Mouse (Mus musculus): ENCODE measurements around the gene Pcnx.

The Pcnx gene

DNA sequence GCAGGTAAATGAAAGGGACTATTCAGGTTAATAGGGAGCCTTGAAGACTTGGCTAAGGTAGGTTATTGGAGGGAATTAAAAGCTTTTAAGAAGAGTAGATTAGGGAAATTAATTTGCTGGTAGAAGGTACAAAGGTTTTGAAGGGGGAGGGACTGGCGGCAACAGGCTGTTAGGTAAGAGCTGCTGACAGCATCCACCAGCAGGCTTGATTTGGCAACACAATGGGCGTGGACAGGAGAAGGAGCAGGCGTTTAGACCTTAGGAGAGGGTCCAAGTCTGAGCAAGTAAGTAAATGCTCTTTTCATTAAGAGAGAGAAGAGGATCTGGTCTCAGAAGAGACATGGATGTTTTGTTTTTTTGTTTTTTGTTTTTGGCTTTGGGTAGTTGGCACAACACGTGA lies 3.1 kb upstream of the Pcnx start:
- no peak for DNase-seq

DNA sequence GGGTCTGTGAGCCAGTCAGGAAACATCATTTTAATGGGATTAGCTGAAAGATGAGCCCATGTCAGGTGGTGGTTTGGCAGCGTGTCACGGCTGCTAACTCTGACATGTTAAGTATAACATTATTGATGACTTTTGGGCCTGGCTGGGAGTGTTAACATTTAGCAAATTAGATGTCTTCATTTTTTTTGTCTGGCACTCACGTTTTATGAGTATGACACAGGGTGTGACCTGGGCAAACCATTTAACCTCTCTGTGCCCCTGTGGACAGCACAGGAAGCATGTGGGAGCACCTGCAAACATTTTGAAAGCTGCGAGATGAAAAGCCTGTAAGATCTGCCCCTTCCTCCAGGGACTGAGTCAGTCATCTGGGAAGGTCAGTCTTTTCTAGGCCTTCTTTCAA lies 2.6 kb upstream of the Pcnx start:
- no peak for DNase-seq

DNA sequence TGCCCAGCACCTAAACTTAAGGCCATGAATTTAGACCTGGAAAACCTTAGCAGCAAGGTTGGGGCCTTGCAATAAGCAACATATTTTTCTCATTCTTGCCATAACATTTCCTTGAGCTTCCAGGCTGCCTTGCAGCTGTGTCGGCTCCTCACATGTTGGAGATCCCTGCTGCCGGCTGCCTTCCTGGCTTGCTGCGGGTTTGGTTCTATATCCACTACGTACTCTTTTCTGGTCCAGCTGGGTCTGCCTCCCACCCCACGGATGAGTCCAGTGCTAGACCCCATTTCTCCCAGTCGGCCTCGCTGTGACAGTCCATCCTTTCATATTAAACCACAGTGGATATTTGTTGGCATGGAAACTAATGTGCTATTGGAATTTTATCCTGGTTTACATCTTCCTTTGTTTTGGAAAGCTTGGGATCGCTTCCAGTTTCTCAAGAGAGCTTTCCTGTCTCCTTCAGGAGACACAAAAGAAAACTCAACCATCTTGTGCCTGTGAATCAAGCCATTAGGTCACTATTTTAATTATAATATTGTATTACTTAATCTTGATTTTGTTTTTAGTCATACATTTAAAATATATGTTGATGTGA lies 1.7 kb upstream of the Pcnx start:
- DNase-seq = no peak

DNA sequence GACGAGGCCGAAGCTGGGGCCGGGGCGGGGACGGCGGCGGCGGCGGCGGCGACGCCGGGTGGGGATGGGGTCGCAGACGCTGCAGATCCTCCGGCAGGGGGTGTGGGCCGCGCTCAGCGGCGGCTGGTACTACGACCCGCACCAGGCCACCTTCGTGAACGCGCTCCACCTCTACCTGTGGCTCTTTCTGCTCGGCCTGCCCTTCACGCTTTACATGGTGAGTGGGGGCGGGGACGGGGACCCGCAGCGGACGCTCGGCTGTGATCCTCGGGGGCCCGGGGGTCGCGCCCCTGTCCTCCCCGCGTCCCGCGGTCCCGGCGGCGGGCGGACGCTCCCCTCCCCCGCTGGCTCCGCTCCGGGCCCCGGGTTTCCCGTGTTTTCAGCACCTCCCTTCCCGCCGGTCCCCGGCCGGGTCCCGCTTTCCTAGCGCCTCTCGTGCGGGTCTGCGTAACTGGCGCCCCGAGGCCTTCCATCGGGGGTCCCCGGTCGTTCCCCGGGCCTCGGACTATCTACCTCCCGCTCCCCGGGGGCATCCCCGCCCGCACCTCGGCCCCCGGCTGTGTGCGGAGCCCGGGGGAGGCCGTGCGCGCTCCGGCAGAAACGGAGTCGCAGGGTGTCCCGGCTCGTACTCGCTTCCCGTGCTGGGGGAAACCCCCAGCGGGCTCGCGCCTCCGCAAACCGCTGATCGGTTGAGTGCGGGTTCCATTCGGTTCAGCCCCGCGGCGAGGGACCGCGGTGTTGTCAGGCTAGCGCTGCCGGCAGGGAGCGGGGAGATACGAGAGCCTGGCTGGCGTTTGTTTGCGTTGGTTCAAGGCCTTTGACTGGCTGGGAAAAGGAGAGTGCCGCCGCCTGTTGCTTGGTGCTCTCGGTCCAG lies 722 bp downstream of the Pcnx start:
- DNase-seq = peak; percentile 65

DNA sequence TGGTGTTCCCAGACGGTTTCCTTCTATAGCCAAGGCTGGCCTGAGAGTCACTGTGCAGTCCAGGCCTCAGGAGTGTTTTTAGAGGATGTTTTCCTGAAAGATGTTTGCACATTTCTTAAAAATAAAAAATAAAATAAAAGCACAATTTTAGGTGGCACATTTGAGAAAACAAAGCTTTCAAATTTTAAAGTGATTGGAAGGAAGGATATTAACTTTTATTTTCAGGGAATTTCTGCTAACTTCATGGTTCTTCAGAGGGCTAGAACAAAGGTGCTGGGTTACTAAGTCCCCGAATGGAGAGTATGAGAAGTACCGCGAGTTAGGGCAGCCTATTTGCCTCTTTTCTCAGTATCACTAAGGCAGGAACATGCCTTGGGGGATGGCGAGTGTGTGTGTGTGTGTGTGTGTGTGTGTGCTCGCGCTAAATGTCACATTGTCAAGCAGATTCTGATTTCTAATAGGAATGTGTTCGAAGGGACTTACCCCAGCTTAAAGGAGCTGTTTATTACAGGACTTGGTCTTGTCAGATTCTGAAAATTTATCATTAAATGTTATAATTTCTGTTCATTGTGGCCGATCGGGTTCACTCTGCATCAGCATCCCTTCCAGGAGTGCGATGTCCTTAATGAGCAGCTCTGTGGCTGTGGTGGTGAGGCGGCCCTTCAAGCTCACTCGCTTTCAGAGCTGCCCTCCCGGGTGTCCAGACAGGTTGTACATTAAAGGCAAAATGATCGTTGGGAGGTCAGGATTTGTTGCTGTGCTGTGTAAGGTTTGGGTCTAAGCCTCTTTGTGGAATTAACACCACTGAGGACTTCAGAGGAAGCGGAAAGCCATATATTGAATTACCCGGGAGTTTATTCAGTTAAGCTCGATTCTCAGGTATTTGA lies 1.6 kb downstream of the Pcnx start:
- no peak for DNase-seq

DNA sequence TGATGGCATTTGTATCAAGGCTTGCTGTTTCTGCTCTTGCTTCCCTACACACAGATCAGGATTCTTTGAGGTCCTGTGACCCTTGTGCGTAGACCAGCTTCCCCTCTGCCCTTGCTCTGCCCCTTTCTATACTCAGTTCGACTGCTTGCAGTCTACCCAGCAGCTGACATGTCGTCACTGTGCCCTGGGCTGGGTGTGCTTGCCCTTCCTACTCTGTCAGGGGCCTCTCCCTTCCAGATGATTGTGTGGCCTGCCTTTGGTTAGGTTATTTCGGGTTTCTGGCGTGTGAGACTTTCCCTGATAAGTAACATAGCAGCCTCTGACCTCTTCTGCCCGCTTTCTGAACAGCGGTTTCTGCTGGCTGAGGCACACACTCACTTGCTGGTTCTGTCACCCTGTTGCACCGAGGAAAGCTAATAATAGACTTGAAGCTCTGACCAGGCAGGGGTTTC lies 2.6 kb downstream of the Pcnx start:
- no peak for DNase-seq

DNA sequence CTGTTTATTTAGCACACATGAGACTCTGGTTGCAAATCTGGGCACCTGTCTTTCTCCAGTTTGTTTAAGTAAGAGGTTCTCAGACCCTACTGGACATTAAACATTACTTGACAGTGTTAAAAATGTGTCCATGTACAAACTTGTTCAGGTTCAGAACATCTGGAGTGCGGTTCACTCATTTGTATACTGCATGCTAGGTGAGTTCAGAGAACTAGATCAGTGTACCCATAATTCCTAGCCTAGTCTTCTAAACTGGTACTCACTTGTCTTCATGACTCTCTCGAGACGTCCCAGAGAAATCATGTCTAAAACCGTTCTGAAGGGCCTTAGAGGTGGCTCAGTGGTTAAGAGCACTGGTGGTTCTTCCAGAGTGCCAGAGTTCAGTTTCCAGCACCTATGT lies 4.1 kb downstream of the Pcnx start:
- no peak for DNase-seq

DNA sequence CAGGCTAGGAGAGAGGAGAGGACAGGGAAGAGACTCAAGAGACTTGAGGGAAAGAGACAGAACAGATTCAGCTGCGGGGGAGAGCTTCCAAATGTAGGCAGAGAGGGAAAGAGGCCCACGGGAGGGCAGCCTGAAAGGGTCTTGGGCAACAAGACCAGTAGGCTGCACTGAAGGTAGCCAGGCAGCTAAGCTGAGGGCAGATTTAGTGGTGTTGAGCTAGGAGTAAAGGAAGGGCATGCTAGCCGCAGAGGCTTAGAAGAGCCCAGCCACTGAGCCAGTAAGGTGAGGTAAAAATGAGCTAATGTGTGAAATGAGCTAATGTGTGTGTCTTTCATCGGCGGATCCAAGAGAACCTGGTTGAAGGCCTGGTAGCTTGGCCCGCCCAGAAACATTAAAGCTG lies 5.4 kb downstream of the Pcnx start:
- DNase-seq = no peak

DNA sequence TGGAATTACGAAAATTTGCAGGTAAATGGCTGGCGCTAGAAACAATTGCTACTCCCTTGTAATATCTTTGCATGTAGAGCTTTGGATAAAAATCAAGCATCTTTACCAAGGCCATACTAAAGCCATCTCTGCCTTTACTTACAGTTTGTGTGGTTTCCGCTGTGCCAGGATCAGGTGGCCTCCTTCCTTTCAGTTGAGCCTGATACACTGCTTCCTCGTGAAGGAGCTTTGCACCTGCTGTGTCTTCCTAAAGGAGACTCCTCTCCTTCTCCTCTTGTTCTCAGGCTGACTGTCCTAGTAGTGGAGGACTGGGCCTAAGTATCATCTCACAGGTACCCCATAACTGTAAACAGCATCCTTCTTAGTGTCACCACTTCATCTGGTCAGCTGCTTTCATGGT lies 7.5 kb downstream of the Pcnx start:
- no peak for DNase-seq

DNA sequence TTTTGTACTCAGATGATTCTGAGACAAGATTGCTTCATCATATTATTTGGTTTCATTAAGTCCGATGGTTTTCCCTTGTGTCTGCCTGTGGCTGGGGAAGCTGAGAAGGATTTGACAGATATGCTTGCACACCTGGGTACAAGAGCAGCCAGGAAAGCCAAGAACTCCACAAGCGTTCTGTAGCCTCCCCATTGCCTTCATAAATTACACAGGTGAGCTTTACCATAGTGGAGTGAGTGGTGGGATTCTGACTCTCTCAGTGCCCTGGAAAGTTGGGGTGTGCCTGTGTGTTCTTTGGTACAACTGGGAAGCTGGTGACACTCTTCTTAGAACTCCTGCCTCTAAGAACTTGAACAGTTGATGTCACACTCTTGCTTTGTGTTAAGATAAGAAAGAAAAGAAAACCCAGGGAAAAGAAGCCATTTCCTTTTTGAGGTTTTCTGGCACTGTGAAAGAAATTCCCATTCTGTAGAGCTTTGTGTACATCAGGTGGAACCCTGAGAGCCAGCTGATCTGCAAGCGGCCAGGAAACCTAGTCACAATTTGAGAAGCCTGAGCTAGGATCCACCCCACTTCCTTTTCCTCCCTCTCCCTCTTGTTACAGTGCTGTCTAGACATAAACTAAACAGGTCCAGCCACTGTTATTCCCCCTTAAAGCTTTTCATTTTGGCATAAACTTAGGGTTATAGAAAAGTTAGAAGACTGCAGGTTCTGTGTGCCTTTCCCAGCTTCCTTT lies 9.6 kb downstream of the Pcnx start:
- no peak for DNase-seq

DNA sequence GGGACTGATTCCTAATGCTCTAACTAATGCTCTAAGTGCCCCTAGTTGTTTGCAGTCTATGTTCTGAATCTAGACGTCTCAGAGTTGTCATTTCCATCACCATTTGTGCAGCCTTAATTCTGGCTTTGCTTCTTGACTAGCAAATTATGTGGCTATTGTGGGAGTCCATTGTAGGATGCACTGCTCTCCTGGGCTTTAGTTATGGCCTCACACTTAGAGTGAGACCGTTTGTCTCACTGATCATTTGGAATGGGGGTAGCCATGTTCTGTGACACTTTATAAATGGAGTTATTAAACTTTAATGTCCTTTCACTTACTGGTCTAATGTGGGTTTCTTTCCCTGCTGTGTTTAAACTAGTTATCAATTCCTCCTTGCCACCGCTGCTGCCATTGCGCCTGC lies 13.5 kb downstream of the Pcnx start:
- DNase-seq = no peak

DNA sequence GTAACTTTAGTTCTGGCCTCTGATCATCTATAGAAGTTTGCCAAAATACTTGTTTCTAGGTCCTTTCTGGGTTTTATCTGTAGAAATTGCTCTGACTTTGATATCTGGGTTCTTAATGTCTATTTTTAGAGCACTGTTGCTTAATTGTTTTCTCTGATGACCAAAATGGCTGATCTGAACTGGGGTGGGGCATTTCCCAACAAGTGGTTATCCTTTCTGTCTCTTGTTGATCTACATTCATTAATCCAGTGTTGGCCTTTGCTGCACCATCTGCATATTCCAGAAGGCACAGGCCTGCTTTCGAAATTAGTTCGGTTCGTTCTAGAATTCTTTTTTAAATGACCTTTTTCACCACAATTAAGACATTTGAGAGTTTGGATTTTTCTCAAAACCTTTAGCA lies 20.3 kb downstream of the Pcnx start:
- DNase-seq = no peak

DNA sequence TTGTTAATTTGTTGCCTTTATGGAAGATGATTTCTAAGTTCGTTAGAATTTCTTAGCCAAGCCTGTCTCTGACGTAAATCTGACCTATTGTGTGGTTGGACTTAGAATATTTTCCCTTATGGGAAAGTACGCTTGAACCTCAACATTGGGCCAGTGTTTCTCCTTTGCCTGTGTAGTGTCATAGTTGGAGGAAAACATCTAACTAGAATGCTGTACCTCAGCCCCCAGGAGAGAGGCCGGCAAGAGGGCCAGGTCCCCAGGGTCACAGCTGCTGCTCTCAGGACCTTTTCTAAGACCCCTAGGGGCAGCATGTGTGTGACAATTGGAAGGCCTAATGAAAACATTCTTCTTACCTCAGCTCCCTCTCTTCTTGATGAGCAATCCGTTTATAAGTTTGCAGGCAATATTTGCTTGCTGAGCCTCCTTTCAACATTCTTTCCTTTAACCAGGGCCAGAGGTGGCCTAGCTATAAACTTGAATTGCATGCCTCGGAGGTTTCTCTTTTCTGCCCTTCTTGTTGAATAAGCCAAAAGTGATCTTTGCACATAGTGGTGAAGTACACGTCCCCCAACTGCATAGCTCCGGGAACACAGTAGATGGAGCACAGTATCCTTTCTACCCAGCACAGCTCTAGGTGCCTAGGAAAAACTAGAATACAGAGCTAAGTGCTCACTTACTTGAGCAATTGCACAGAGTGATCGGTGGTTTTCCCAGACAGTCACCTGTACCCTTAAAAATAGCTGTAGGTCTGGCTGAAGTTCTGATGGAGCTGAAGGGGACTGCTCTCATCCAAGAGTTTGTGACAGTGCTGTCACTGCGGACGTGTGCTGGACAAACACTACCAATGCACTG lies 23.7 kb downstream of the Pcnx start:
- no peak for DNase-seq

DNA sequence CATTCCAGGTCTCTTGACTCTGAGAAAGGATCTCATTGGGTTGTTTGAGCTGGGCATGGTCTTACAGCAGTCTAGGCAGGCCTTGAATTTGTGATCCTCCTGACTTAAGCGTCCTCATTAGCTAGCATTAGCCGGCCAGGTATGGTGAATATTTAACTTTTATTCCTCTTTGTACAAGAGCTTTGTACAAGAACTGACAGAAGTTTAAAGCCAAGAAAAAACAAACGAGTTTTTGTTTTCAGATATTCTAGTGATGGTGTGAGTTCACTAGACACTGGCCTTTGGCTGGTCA lies 24.2 kb downstream of the Pcnx start:
- no peak for DNase-seq

DNA sequence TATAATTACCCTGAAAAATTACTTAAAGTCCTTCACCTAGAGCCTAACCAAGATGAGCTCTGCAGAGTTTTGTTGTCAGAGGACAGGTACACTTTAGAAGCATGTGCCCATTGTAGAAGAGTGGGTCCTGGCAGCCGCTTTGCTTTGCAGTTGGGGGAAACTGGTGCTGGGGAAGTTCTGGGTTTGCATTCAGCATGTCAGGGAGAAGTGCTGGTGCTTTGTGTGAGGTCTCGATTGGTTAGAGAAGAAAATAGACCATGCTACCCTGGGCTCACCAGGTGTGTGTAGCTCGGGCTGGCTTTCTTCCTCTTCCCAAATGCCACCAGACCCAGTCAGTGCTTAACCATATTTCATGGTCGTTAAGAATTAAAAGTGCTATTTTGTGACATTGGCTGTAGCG lies 25.2 kb downstream of the Pcnx start:
- no peak for DNase-seq

DNA sequence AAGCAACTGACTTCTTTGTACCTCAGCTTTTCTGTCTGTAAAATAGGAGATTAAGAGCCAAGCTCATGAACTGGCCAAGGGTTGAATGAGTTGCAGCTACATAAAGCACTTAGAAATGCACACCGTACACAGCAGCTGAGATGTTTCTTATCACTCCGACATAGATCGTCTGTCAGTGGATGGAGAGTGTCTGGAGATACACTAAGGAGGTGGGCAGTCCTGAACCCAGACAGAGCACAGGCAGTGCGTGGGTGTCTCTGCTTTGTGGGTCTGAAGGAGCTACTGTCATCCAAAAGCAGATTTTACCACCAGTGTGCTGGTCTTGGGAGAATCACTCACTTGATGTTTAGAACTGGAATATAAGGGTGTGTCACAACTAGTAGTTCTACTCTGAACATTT lies 26.2 kb downstream of the Pcnx start:
- no peak for DNase-seq

DNA sequence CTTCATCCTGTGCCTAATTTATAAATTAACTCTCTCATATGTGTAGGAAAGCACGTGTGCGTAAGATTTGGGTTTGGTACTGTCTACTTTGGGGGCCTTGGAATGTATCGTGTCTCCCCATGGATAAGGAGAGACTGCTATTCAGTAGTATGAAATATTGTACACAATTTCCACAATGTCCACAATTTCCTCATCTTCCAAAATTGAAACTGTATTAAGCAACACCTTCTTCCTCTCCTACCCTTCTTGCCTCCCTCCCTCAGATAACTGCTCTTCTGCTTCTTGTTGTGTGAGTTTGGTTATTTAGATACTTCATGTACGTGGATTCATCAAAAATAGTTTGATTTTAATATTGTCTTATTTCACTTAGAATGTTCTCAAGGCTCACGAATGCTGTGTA lies 29.1 kb downstream of the Pcnx start:
- DNase-seq = no peak

DNA sequence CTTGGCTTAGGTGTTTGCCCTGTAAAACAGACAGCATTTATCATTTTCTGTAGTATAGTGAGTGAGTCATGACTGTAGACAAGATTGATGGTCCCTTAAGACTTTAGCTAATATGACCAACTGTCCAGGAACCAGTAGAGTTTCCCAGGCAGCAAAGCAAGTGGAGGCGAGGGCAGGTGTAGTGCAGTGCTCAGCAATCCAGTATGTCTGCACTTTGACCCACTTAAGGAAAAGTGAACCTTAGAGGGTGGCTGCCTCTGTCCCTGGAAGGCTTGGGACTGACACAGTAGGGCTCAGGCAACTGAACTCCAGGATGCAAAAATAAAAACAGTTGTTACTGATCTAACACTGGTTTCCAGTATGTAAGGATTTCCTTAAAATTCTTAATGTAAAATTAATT lies 32.1 kb downstream of the Pcnx start:
- no peak for DNase-seq

DNA sequence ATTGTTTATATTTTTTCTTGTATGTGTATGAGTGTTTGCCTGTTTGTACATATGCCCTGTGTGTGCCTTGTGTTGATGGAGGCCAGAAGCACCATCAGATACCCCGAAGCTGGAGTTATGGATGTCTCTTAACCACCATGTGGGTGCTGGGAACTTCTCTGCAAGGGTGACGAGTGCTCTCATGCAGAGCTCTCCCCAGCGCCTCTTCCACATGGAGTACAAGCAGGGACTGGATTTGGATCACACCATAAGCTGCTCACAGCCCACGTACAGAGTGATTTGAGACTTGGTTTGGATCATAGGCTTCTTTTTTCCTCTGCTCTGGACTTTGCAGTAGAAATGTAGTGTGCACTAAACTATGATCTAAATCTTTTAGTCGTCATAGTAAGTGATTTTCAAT lies 34.5 kb downstream of the Pcnx start:
- no peak for DNase-seq

DNA sequence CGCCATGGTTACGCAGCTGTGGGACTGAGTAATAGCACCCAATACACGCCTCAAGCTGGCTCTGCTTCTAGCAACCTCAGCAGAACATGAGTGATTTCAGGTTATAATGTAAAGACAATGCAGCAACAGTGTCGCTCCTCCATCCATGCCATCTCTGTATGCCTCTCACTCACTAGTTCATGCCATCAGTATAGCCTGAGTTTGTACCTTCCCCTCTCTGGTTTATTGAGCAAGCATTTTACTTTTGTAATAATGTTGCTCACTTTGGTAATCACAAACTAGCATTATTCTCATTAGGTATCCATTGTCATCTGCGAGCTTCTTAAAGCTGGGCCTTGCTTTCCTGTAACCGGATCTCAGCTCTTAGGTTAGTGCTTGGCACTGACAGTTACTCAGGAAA lies 36.2 kb downstream of the Pcnx start:
- DNase-seq = no peak

DNA sequence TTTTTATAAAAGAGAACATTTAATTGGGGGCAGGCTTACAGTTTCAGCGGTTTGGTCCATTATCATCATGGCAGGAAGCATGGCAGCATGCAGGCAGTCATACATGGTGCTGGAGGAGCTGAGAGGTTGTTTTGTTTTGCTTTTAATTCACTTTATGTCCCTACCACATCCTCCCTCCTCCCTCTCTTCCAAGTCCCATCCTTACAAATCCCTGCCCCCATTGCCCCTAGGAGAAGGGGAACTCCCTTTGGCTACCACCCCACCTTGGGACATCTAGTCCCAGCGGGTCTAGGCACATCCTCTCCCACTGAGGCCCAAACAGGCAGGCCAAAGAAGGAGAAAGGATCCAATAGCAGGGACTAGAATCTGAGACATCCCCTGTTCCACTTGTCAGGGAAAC lies 44.6 kb downstream of the Pcnx start:
- no peak for DNase-seq

DNA sequence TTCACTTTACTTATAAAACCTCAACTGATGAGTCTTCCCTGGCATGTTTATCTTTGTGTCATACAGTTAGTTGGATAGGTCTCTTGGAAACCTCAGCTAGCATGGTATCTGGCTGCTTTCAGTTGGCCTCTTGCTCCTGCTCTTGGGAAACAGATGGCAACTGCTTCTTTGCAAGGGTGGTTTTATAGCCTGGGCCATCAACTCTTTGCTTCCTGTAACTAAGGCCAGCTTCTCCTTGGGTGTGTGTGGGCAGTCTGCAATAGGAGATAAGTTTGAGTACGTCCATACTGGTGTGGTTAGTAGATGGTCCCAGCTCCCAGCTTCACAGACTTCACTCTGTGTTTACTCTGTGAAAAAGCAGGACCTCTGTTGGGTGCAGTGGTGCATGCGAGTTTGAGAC lies 46.0 kb downstream of the Pcnx start:
- no peak for DNase-seq

Measured in cerebellum, adult 11-12 months (tissue).